Mouse (Mus musculus) adrenal gland (tissue): ENCODE results near the gene Trpc2.
"Not testable (repeated sequence)": the region's sequence is repeated elsewhere in the genome, so short reads cannot be mapped to it uniquely, and the experiment has no call there.

Source experiments
- intact Hi-C: fragments of 180-260 bp; cut with DNase I; formaldehyde crosslinking; loops from one replicate; pipeline ENCODE4 v1.15.1; 2025
- long read RNA-seq, 2 experiments: library from polyadenylated mRNA; unstranded; transcript quantifications; one replicate each; pipeline ENCODE4 v2.0.0; 2020; ENCODE audit warnings: borderline replicate concordance in 1 of 2; ENCODE audit not compliant: insufficient replicate concordance in 1 of 2

Trpc2 gene
- long read RNA-seq, experiment 1, result 0 reads
- long read RNA-seq, experiment 2, result 0 reads

DNA sequence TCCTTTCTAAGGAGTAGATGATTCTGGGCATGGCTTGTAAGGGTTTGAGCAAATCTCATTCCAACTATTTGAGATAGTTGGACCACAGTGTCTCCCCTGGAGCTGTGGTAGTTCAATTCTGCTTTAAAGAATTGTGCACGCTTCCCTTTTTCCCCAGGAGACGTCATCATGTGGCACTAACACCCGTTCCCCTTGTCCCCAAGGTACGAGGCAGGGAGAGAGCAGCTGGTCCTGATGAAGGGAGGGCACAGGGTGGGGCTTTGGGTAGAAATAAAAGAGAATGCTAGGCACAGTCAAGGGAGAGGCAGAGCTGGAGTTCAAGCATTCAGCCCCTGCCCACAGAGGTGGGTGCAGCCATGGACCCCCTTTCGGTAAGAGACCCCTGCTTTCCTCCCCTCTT lies at the start of gene Trpc2:
Gene Trpc2 (plus strand): TSS at position 301 of the 400 bp plus-strand sequence.
- intact Hi-C loops, result no loop called here

DNA sequence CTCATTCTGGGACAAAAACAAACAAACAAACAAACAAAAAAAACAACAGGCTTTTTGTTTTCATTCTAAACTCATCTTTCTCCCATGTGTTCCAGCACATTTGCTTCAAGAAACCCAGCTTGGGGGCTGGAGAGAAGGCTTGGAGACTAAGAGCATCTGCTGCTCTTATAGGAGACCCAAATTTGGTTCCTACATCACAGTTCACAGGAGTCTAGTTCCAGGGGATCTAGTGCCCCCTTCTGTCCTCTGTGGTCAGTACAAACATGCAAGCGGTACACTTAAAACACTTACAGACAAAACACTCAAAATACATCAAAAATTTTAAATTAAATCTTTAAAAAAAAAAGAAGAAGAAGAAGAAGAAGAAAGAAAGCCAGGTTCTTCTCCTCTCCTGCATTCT lies 48.0 kb upstream of the Trpc2 start:
- intact Hi-C loops, result loop anchor here (2.0 to 5.0 kb wide), 2 partner anchors 36 to 118 kb away; no protein-coding TSS in a partner anchor

DNA sequence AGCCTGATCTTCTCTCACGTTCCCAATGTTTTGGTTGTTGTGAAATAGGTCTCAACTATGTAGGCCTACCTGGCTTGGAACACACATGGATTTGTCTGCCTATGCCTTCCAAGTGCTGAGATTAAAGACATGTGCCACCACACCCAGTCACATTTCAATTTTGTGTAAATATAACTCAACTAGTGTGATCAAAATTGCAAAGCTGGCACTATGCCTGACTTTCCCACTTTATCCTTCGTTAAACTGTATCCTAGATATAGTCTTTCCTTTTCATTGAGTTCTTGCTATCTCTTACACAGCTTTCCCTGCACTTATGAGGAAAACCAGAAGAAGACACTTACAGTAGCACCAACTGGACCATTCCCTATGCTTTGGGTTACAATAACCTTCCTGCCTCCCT lies 47.4 kb upstream of the Trpc2 start:
- intact Hi-C loops, result loop anchor here (2.0 to 5.0 kb wide), 2 partner anchors 37 to 118 kb away; no protein-coding TSS in a partner anchor

DNA sequence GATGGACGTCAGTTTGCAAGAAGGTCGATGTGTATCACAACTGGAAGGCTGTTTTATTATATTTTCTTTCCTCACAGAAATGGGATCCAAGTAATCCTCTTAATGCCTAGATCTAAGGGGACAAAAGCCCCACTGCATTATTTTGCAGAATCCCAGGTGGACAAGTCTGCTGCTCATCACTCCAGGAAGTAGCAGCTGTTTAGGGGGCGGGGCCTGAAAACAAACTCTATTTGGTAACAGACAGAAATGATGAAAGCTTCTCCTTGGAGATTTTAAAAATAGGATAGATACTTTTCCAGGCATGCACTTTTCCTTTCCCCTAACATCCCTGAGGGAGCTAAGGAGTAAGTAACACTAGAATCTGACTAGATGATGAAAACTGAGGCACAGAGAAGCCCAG lies 45.6 kb upstream of the Trpc2 start:
- intact Hi-C loops, result loop anchor here (5.0 kb wide), 1 partner anchor 120 kb away; no protein-coding TSS in a partner anchor

DNA sequence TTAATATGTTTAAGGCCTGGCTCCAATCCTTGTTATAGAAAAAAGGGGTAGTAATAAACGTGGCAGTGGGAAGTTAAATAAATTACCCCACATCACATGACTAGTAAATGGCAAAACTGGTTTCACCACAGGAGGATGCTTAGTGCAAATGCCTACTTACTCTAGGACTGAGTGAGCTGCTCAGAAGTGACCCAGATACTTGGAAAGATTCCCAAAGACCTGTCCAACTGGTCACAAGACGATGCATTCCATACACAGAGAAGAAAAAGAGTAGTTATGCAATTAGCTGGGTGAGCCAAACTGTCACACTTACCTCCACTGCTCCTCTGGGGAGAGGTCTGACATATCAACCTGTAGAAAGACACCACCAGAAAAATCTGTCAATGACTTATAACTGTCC lies 40.6 kb upstream of the Trpc2 start:
- intact Hi-C loops, result no loop called here

DNA sequence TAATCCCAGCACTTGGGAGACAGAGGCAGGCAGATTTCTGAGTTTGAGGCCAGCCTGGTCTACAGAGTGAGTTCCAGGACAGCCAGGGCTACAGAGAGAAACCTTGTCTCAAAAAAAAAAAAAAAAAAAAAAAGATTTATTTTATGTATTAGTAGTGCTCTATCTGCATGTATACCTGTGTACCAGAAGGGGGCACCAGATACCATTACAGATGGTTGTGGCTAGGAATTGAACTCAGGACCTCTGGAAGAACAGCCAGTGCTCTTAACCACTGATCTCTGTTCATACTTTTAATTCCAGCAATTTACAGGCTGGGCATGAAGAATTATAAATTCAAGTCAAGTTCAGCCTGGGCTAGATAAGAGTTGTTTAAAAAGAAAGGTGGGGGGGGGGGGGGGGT lies 34.4 kb upstream of the Trpc2 start:
- intact Hi-C loops, result not testable (repeated sequence)

DNA sequence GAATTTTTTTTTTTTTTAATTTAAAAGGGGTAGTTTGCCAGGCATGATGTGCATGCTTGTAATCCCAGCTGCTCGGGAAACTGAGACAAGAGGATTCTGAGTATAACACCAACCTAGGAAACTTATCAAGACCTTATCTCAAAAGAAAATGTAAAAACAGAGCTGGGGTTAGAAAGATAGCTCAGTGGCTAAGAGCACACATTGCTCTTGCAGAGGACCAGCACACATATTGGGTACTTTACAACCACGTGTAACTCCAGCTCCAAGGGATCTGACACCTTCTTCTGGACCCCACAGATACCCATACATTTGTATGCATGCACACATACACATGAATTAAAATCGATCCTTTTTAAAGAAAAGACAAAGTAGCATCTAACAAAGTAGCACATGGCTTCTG lies 21.6 kb upstream of the Trpc2 start:
- intact Hi-C loops, result no loop called here

DNA sequence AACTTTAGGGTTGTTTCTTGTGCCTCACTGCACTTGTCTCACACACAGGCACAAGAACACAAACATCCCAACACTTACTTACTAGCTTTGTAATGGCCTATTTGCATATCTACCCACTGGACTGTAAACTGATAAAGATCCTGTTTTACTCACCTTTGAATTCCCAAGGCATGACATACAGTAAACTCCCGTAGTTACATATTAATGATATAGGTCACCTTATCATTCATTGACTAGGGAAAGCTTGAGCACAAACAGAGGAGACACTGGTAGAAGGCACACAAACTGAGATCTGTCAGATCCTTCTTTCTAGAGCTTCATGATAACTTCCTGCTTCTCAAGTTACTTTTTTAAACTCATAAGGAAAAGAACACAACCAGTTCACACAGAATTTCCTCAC lies 20.7 kb upstream of the Trpc2 start:
- intact Hi-C loops, result no loop called here

DNA sequence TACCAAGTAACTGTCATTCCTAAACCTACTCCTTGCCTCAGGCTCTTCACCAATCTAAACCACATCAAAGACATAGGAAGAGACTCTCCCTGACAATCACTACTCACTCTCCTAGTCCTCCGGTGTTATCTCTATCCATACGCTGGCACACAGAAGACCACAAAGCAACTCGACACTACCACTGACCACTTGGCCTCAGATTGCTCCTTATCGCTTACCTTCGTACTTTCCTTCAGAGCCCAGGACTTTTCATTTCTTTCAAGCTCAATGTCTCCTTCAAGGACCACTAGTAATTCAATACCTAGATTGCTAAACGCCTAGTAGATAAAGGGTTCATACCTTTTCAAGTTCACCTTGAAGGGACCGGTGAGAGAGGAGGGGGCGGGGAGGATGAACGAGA lies 19.0 kb upstream of the Trpc2 start:
- intact Hi-C loops, result no loop called here

DNA sequence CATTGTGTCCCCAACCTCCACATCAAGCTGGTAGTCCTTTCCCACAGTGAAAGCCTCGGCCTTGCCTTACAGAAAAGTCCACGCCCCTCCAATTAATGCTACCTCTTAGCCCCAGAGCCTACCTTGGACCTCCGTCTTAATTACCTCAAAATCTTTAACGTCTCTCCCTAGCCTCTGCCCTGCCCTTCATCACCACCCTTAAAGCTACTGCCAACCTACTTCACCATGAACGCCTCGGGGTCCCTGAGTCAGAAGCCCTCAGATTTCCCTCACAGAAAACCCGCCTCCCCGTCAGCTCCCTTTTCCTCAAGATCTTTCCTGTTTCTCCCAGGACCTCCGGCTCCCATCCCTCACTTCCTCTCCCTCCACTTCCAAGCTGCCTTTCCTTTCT lies 18.3 kb upstream of the Trpc2 start:
- intact Hi-C loops, result no loop called here

DNA sequence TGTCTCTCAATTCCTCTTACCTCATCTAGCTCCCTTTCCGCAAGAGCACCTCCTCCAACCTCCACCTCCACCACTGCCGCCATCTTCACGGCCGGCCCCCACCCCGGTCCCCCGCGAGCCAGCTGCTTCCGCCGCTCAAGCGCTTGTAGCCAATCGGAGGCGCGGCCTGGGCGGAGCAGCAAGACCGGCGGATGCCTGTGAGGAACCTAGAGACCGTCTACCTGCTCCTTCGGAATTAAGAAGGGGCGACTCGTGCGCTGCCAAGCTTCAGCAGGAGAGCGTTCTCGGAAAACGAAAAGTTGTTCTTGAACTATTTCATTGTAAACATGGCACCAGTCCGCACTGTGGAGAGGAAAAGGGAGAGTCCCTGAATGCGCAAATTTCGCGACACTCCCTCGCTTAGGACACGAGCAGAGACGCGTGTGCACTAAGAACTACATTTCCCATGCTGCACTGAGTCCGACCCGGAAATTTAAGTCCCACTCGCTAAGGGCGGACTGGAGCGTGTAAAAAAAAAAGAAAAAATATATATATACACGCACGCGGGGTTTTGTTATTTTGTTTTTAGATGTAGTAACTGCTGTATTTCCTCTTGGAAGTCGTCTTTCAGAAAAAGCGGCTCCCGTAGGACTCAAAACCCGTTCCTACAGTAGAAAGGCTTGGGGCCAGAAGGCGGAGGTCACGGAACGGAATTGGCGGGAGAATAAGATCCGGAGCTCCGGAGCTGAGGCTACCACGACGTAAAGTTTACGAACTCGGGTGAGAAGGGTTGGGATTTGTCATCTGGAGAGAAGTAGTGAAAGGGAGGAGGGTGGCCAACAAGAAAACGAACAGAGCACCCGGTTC lies 17.6 kb upstream of the Trpc2 start, which contains the start of the genes Rnf121, Xndc1 and Xntrpc:
Gene Rnf121 (minus strand): TSS at position 424 of the 846 bp plus-strand sequence.
Gene Xndc1 (plus strand): TSS at position 466 of the 846 bp plus-strand sequence.
Gene Xntrpc (plus strand): TSS at position 668 of the 846 bp plus-strand sequence.
- intact Hi-C loops, result no loop called here

DNA sequence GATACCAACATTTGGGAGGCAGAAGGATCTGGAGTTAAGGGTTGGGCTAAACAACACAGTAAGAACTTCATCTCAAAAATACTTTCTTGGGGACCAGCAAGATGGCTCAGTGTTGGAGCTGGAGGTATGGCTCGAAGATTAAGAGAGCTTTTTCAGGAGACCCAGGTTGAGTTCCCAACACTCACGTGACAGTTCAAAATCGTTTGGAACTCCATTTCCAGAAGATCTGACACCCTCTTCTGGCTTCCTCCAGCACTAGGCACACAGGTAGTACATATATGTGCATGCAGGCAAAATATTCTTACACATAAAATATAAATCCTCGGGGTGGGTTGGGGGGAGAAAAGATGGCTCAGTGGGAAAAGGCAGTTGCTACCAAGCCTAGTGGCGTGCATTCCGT lies 16.6 kb upstream of the Trpc2 start:
- intact Hi-C loops, result no loop called here

DNA sequence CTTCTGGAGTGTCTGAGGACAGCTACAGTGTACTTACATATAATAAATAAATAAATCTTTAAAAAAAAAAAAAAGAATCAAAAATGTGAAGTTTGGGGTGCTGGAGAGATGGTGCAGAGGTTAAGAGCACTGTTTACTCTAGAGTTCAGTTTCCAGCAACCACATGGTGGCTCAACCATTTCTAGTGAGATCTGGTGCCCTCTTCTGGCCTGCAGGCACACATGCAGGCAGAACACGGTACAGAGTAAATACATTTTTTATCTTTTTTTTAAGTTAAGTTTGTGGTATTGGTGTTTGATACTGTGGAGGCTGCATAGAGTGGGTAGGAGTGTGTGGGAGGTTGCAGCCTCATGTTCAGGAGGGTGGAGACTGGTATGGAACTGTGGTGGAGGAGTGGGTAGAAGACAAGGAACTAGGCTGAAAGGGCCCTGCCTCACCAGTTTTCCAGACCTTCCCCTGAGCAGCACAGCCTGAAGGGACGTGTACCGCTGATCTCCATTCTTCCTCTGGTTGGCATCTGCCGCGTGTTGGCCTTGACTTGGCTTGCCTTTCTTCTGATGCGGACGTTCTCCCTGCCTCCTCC lies 6.1 kb upstream of the Trpc2 start:
- intact Hi-C loops, result loop anchor here (5.0 to 10.0 kb wide), 3 partner anchors 80 to 422 kb away; no protein-coding TSS in a partner anchor

DNA sequence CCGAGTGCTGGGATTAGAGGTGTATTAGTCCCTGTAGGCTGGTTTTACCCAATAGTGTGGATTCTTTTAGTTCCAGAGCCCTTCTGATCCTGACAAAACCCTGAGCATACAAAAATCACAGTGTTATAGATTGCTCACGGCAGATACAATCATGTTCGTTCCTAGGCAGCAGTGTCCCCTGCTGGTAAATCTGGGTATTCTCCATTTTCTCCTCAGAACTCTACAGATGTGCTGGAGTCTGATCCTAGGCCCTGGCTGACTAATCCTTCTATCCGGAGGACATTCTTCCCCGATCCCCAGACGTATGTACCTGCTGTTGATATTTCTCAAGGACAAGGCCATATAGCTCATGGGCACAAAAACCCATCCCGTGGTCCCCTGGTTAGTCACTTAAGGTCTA lies 4.4 kb upstream of the Trpc2 start:
- intact Hi-C loops, result loop anchor here (5.0 to 10.0 kb wide), 3 partner anchors 81 to 424 kb away; no protein-coding TSS in a partner anchor

DNA sequence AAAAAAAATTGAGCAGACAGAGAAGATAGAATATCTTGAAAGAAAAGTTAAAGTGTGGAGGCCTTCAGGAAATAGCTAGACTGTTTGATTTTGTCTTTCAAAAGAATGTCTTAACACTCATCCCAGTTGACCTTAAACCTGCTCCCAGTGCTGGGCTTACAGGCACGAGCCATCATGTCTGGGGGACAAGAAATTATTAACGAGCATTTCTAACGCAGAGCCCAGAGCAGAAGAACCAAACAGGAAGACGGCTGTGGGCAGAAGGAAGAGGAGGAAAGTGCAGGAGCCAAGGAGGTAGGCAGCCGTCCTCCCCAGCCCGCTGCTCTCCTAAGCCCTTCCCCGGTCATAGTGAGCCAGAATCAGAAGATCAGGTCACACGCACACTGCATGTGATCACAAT lies 2.6 kb upstream of the Trpc2 start:
- intact Hi-C loops, result no loop called here

DNA sequence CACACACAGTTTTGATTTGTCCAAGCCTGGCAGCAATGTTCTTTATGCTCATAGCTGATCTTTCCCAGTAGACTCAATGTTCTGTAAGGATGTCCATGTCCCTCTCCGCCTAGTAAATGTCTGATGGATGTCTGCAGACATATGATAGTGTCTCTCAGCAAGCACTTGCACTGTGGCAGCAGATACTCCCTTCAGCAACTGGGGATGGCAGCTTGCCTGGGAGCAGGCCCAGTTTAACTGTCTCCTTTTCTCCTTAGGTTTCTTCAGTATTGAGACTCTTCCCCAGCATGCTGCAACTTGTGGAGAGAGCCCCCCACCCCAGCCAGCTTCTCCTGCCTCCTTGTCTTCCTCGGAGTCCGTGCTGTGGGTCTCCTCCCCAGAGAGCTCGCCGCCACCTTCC lies 1.1 kb upstream of the Trpc2 start:
- intact Hi-C loops, result no loop called here

DNA sequence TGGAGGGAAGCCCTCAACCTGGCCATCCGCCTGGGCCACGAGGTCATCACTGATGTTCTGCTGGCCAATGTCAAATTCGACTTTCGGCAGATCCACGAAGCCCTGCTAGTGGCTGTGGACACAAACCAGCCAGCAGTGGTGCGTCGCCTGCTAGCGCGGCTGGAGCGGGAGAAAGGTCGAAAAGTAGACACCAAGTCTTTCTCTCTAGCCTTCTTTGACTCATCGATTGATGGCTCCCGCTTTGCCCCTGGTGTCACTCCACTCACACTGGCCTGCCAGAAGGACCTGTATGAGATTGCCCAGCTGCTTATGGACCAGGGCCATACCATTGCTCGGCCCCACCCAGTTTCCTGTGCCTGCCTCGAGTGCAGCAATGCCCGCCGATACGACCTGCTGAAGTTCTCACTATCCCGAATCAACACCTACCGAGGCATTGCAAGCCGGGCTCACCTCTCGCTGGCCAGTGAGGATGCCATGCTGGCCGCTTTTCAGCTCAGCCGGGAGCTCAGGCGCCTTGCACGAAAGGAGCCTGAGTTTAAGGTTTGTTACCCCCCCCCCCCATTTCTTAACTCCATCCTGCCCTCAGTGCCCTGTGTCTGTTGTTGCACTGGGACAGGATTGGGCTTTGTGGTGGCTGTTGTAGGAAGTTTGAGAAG lies 1.3 kb downstream of the Trpc2 start:
- intact Hi-C loops, result no loop called here

DNA sequence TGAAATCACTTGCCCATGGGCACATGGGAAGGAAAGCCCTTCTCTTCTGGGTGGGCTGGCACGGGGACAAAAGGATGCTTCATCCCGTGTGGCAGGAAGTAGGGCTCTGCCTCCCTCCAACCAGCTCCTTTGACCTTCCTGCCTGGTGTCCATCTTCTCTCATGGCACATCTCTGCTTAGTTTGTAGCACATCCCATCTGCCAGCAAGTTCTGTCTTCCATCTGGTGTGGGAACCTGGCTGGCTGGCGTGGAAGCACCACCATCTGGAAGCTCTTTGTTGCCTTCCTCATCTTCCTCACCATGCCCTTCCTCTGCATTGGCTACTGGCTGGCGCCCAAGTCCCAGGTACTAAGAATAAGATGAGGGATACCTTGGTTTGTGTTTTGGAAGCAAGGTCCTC lies 4.4 kb downstream of the Trpc2 start:
- intact Hi-C loops, result no loop called here

DNA sequence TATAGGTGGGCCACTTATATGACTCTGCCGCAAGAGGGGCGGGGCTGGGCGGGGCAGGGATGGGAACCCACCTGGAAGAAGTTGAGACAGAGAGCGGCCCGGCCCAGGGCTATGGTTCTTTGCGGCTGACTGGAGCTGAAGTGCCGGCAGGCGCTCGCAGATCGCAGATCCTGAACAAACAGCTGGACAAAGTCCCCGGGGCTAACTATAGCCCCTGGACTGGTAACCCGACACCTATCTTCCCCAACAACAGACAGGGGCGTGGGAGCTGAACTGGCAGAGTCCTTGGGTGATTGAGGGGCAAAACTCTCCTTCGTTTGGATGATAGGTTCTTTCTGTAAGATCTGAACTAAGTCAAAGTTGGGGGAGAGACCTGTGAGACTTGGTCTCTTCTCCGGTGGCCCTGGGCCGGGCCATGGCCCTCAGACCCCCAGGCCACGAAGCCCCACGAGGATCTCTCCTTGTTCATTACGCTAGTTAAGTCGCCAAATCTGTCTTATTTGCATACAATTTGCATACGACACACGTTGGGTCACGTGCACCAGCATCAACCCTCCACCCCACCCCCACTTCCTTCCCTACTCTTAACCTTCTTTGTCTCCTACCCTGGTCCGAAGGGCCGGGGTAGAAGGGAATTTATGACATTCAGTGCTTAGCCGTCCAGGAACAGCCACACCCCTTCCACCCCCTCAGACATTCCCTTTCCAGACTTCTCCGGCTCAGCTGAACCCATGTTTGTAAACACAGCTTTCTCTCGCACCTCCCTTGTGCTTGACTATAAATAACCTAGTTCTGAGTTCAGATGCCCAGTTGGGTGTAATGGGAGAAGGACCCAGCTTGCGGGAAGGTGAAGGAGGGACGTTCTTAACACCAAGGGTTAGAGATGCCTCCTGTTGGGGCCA lies 17.1 kb downstream of the Trpc2 start:
- intact Hi-C loops, result no loop called here

DNA sequence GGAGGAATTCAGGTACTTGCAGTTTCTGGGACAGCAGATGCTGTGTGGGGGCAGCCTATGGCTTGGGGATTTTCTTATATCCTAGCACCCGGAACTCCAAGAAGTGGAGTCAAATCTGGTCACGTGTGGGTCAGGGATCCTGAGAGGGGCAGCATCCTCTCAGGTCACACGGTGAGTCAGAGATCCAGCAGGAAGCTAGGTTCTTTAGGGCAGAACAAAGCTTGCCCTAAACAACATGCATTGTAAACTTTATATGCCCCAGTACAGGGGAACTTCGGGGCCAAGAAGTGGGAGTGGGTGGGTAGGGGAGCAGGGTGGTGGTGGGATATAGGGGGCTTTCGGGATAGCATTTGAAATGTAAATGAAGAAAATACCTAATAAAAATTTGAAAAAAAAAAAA lies 18.0 kb downstream of the Trpc2 start:
- intact Hi-C loops, result no loop called here

DNA sequence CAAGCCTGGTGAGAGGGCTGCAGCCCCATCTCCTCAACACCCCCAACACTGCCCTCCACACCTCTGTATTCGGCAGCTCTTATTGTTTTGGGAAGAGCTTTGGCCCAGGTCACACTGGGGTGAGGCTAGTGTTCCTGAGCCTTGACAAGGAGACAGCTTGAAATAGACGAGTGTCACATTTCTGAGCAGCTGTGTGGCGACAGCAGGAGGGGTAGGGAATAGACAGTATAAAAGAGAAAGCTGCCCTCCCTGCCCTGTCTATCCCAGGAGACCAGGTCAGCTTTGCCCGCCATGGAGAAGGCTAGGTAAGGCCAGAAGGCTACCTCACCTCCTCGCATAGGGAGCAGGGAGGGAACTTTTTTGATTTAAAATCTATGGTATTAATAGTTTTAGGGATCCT lies 18.6 kb downstream of the Trpc2 start, which contains the start of gene Art1:
Gene Art1 (plus strand): TSS at position 257 of the 400 bp plus-strand sequence.
- intact Hi-C loops, result no loop called here
